Mouse (Mus musculus): Measurements from ENCODE around the gene Dync2h1.
"Not testable (repeated sequence)": the region's sequence is repeated elsewhere in the genome, so short reads cannot be mapped to it uniquely, and the experiment has no call there.

Dync2h1 gene

DNA sequence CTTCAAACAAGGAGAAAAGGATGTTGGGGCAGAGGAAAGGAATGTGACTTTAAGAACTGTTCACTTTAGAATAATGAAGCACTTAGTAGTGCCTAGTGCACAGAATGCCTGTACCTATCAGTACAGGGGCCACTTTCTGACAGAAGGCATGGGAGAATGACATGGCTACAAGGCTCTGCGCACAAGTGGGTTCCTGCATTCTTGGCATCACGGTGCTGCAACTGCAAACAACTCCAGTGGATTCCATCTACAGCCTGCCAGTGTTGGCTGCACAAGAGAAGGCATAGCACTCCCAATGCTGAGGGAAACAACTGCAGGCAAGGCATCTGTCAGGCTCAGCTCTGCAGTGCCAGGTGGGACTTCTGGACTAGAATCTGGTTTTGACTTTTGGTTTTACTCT is 151.7 kb downstream of the Dync2h1 start:
- DNase-seq (ENCODE audit: low read depth, low spot score), result no peak

- DNase-seq (ENCODE audit: low read depth, low spot score), result no peak
Observed at GRCm38 (mm10) chr9:7015600-7015999, 168.6 kb downstream of the Dync2h1 start.

GRCm38 (mm10) chr9:7014733-7015132 is 169.5 kb downstream of the Dync2h1 start:
- no peak for DNase-seq (ENCODE audit: low read depth, low spot score)

GRCm38 (mm10) chr9:7009785-7010184 is 174.5 kb downstream of the Dync2h1 start:
- DNase-seq (ENCODE audit: low read depth, low spot score), result no peak

DNA sequence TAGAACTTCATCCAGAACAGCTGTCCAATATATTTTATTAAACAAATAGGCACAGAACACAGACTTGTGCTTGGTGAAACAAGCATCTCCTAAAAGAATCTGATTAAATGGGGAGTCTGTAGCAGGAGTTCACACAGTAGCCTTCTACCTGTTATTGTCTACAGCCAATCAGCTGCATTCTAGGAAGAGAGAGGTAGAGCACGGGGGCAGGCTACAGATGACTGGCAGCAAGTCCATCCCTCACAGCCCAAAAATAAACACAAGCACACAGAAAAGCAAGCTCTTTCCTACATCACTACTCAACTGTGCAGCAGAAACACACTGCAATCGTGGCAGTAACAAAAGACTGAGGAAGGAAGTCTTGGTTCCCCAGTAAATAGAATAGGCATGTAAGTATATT is 189.4 kb downstream of the Dync2h1 start:
- no peak for DNase-seq (ENCODE audit: low read depth, low spot score)

- no peak for DNase-seq (ENCODE audit: low read depth, low spot score)
Observed at GRCm38 (mm10) chr9:6994275-6994674, 190.0 kb downstream of the Dync2h1 start.

DNA sequence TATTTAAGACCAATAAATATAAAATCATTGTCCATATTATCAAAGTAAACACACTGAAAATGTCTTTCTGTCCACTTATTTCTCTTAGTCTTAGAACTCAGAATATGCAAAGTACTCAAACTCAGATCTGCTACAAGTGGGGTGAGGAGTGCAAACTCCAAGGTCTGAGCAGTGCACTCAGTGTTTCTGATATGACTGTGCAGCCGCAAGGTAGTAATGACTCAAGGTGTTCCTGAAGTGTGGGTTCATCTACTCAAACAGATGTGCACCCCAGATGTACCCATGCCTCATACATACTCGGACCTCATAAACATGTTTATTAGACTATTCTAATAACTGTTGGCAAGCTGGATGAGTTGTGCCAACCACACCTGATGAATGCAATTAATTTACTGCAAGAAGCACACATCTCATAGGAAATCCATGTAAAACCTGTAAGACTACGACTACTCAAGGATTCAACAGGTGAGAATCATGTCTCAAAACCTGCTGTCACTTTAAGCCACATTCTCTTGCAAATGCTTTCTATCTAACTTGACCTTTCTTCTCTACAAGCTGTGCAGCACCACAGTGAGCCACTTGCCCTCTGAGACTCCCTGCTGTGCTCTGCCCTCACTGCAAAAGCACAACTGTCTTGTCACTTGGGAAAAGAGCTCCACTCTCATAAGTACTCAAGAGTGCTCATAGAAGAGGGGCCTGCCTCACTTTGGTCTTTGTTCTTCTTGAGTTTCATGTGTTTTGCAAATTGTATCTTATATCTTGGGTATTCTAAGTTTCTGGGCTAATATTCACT is 195.2 kb downstream of the Dync2h1 start:
- no peak for DNase-seq (ENCODE audit: low read depth, low spot score)

DNA sequence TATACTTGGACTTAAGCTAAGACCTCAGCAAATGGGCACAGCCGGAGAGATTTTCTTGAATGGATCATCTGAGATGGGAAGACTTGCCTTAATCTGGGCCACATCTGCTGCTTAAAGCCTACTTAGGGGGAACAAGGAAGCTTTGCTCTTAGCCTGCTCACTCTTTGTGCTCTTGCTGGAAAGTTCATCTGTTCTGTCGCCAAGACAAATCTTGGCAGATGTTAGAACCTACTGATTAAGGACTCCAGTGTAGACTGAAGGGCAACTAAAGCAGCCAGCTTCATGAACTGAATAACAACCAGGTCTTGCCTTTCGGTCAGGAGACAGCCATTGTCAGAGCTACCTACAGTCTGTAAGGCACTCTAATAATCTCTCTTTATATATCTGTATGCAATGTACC is 198.1 kb downstream of the Dync2h1 start:
- peak; percentile 15 for DNase-seq (ENCODE audit: low read depth, low spot score)

DNA sequence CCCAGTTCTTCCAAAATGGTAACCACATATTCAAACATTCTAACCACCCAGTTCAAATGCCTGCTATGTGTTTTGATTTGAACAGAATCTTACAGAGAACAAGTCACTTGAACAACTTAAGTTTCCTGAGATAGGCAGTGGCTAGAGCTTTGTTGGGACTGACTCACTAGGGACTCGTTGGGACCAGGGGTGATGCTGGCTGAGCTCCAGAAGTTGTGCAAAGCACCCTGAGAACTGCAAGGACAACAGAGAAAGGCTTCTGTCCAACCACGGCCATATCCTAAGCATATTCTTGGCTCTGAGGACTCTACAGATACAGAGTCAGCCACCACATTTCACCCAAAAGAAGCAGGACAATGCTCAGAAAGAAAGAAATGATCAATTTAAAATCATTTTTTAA is 215.1 kb downstream of the Dync2h1 start:
- DNase-seq (ENCODE audit: low read depth, low spot score), result no peak

- DNase-seq (ENCODE audit: low read depth, low spot score), result no peak
Observed at GRCm38 (mm10) chr9:6965006-6965405, 219.2 kb downstream of the Dync2h1 start.

DNA sequence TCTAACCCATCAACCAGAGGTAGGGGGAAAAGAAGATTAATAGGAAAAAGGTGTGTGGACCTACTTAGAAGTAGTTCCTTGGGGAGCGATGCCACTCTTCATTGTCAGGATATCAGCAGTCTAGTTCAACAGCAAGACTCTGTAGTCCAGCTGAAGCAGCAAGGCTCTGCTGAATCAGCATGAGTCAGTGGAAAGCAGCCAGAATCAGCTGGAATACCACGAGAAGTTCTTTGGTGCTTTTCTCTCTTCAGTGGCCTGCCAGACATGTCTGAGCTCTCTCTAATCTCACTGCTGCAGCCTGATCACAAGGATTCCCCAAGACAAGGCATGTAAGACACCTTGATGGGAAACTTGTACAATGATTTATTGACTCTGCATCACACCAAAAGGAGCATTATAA is 225.9 kb downstream of the Dync2h1 start:
- no peak for DNase-seq (ENCODE audit: low read depth, low spot score)

GRCm38 (mm10) chr9:6927399-6928035 is 256.7 kb downstream of the Dync2h1 start:
- no peak for DNase-seq (ENCODE audit: low read depth, low spot score)

DNA sequence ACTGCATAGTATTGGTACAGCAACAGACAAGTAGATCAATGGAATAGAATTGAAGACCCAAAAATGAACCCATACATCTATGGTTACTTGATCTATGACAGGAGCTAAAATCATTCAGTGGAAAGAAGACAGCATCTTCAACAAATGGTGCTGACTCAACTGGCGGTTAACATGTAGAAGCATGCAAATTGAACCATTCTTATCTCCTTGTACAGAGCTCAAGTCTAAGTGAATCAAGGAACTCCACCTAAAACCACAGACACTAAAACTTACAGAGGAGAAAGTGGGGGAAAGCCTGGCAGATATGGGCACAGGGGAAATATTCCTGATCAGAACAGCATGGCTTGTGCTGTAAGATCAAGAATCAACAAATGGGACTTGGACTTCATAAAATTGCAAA is 270.8 kb downstream of the Dync2h1 start:
- DNase-seq (ENCODE audit: low read depth, low spot score), result no peak

- DNase-seq (ENCODE audit: low read depth, low spot score), result not testable (repeated sequence)
Observed at GRCm38 (mm10) chr9:6910537-6910936, 273.7 kb downstream of the Dync2h1 start.

DNA sequence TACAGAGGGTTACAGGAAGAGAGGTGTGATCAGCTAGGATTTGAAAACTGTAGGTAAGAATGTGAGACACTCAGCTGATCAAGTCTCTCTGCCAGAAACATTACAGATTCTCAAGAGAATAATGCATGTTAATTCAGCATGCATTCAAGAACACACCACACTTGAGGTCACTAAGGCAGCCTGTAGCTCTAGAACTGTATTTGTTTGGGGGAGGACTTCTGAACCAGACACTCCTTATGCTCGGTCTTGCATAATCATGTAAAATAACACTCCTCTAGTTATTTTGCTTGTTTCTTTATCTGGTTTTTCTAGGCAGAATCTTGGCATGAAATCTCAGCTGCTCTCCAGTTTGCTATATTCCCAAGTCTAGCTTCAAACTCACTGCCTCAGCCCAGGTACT is 282.6 kb downstream of the Dync2h1 start:
- DNase-seq (ENCODE audit: low read depth, low spot score), result no peak

DNA sequence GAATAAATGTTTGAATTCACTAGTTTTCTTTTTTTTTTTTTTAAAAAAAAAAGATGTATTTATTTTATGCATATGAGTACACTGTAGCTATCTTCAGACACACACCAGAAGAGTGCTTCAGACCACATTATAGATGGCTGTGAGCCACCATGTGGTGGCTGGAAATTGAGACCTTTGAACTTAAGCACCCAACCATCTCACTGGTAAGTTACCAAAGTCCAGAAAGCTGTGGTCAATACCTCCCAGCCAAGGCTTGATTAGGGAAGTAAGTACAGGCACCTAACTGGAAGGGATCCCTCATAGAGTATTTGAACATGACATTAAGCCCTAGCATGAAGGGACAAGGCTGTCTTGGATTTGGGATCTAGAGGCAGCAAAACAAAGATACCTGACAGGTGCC is 292.9 kb downstream of the Dync2h1 start:
- no peak for DNase-seq (ENCODE audit: low read depth, low spot score)

DNA sequence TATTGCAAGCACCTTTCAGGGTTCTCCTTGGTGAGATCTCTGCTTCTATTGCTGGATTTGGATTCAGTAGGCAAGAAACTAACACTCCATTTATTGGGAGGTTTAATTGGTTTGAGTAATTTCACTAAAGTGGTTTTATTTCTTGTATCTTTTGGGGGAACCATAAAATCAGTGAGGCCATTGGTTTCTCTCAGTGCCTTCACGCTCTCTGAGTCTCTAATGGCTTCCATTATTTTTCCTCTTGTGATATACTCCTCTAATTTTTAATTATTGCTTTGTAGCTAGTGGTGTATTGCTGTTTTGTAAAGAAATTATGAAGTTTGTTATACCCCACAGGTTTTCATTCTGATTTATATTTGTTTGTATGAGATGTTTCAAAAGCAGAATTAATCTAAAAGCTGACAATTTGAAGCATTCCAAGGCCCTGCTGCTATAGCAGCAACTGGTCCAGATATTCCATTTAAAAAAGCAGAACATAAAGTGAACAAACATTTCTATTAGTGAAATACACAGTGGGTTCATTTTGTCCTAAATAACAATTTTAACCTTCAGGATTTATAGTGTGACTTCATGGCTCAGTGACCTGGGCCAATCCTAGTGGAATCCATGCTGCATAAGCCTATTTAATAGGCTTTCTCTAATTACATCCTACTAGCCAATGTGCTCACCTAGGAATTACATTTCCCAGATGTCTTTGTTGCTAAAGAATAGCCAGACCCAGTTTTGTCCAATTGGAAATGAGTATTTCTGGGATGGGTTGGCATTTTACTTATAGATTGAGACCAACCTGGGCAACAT is 302.9 kb downstream of the Dync2h1 start:
- DNase-seq (ENCODE audit: low read depth, low spot score), result no peak

All from retina, adult 2 months (tissue).